Mouse (Mus musculus) olfactory bulb, adult 2 months (tissue): ENCODE results near the gene Sumo1.

ENCODE experiments used
- CTCF ChIP-seq: fragments of 200-500 bp; IDR thresholded peaks from 2 replicates; pipeline ENCODE4 v1.5.1; 2012; ENCODE audit warnings: low read depth, mild to moderate bottlenecking, low read length, moderate library complexity; ENCODE audit not compliant: insufficient read depth
- POLR2A ChIP-seq: fragments of 200-500 bp; IDR thresholded peaks from 2 replicates; pipeline ENCODE4 v1.6.1; 2012; ENCODE audit warnings: mild to moderate bottlenecking, low read depth, low read length, moderate library complexity; ENCODE audit not compliant: insufficient read depth

DNA sequence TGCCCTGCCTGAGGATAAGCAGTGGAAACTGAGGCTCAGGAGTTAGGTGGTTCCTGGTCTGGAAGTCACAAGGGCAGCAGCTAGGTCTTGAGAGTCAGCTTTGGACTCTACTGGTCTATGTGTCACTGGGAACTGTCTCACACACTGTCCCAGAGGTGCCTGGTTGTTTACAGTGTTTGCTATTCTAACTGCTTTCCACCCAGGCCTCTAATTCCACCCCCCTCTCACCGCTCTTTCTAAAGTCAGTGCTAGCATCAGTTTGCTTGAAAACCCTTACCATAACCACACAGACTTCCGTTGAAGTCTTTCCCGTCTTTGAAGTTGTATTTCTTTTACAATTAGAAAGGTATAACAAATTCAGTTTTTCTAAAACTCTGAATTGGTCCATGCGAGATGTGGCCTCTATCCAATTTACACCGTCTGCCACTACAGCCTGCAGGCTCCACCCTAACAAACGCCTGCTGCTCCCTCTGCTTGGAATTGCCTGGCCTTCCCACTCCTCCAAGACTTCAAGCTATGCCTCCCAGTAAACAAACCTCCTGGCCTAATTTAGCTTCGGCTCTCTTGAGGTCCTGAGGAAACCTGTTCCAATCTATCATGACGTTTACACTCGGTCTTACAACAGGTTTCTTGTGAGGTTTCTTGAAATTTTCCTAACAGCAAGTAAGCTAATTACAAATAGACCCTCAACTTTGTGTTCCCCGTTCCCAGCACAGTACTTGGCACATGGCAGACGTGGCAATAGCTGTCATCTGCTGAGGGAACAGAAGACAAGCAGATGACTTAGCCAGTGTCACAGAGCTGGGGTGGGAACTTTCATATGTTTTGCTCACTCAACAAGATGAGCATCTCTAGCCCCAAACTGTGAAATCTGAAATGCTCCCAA is 67.9 kb downstream of the Sumo1 start:
- TF ChIP-seq POLR2A (no peak), CTCF (no peak)
